Mouse (Mus musculus) telencephalon, adult 2 months (tissue): ENCODE results near the gene Lat.
A peak's percentile ranks its signal among the peaks of the same experiment; 100 is the strongest.
"Not testable (repeated sequence)": the region's sequence is repeated elsewhere in the genome, so short reads cannot be mapped to it uniquely, and the experiment has no call there.

Source experiments
- DNase-seq: peaks from one replicate; pipeline ENCODE4 v3.0.0-alpha.2; 2011; ENCODE audit warnings: low read depth, low spot score

Lat gene

DNA sequence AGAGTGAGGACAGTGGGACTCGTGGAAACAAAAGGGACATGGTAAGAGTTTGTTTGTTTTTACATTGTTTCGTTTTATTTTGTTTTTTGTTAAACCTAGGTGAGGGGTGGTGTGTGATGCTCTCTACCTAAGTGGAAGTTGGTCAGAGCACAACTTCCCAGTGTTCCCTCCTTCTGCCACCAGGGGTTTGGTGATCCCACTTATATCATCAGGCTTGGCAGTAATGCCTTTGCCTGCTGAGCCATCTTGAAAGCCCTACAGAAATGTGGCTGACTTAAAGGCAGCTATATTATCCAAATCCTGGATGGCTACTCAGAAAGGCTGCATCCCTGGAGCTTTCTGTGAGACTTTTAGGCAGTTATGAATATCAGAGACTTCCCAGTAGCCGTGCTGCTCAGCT, 36.7 kb downstream of the Lat start:
- no peak for DNase-seq

DNA sequence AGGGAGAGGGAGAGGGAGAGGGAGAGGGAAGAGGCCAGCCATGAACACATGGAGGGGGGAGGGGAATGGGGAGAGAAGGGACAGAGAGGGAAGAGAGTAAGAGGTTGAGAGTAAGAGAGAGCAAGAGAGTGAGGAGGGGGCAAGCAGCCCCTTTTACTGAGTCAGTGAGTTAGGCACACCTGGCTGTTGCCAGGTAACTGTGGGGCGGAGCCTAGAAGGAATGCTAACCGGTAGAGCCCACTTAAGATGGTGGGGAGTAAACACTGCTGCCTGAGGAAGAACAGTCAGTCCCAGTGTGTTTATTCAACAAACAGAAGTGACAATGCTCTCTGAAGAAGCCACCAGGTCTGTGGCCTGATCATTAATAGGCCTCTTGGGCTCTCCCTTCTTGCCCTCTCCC, 38.7 kb downstream of the Lat start:
- no peak for DNase-seq

DNA sequence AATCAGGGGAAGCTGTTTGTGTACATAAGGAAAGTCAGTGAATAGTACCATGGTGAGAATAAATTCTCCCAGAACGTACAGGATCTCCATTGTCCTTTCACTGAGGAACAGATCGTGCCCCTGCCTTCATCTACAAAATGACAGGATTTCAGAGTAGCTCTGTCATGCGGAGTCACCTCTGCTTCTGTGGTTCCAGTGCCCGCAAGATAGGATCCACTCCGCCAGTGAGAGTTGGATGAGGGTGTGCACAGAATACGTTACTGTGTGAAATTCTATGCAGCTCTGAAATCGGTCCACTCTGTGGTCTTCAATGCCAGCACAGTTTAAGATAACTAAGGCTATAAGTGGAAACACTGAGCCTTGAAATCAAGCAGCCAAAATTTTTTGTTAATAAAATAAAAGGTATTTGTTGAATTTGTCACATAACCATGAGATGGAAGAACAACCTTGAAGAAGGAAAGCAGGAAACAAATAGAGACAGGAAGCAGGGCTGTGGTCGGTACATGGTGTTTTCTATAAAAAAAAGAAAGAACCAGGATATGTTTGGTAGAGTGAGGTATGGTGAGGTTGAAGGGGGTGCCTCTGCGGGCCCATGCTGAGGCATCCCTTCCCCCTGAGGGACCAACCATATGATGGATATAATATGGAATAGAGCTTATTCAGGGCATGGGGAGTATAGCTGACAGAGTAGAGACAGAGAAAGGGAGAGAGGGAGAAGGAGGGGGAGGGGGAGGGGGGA, 39.3 kb downstream of the Lat start:
- DNase-seq, result no peak

DNA sequence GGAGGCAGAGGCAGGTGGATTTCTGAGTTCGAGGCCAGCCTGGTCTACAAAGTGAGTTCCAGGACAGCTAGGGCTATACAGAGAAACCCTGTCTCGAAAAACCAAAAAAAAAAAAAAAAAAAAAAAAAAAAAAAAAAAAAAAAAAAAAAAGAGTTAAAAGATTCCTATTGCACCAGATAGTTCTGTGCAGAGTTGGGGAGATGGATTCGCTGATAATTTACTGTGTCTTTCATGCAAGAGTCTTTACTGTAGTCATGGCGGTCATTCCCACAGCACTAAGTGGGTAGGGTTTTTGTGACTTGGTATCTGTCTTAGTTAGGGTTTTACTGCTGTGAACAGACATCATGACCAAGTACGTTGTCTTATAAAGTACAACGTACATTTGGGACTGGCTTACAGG, 40.5 kb downstream of the Lat start:
- not testable (repeated sequence) for DNase-seq

GRCm38 (mm10) chr7:126325576-126326273, 43.6 kb downstream of the Lat start:
- not testable (repeated sequence) for DNase-seq

GRCm38 (mm10) chr7:126324791-126325190, 44.6 kb downstream of the Lat start:
- no peak for DNase-seq

GRCm38 (mm10) chr7:126323729-126324128, 45.6 kb downstream of the Lat start:
- DNase-seq, result peak; percentile 55

- DNase-seq, result no peak
Observed at GRCm38 (mm10) chr7:126314273-126314672, 55.1 kb downstream of the Lat start.
